Mouse (Mus musculus) midbrain, embryonic 14.5 days (tissue): ENCODE results near the gene Hspa12b. TPM values are rescaled to one million over a fixed set of nuclear protein-coding genes. Genes with fewer than 3 reads are reported as not detected.
A peak's percentile ranks its signal among the peaks of the same experiment; 100 is the strongest.
"Not testable (repeated sequence)": the region's sequence is repeated elsewhere in the genome, so short reads cannot be mapped to it uniquely, and the experiment has no call there.

Experiments used
- ATAC-seq: fragments of 200-750 bp; cut with Nextera tagmentation; 2 replicates; pipeline ENCODE4 v1.8.0; 2017; ENCODE audit warnings: moderate number of reproducible peaks, moderate library complexity; ENCODE audit not compliant: low FRiP score, low TSS enrichment
- DNase-seq: peaks from one replicate; pipeline ENCODE4 v3.0.0-alpha.2; 2015
- H3K27ac ChIP-seq: fragments of 300-500 bp; sonication (generic); replicated peaks from 2 replicates; pipeline ENCODE4 v1.5.1; 2014; ENCODE audit warnings: mild to moderate bottlenecking, low read depth, low read length, moderate library complexity
- H3K27me3 ChIP-seq: fragments of 300-500 bp; sonication (generic); 2 replicates; pipeline ENCODE4 v1.6.1; 2014; ENCODE audit warnings: low read length, control low read depth, mixed read lengths; ENCODE audit not compliant: control insufficient read depth, insufficient read depth
- H3K36me3 ChIP-seq: fragments of 300-500 bp; sonication (generic); 2 replicates; pipeline ENCODE4 v1.6.1; 2014; ENCODE audit warnings: low read length, control low read depth; ENCODE audit not compliant: control insufficient read depth, insufficient read depth
- H3K4me1 ChIP-seq: fragments of 300-500 bp; sonication (generic); 2 replicates; pipeline ENCODE4 v1.6.1; 2014; ENCODE audit warnings: mild to moderate bottlenecking, antibody characterized with exemption, low read length, control low read depth; ENCODE audit not compliant: control insufficient read depth, insufficient read depth
- H3K4me2 ChIP-seq: fragments of 300-500 bp; sonication (generic); 2 replicates; pipeline ENCODE4 v1.6.1; 2014; ENCODE audit warnings: mild to moderate bottlenecking, low read length, moderate library complexity
- H3K4me3 ChIP-seq: fragments of 300-500 bp; sonication (generic); replicated peaks from 2 replicates; pipeline ENCODE4 v1.5.1; 2014; ENCODE audit warnings: low read depth, low read length
- H3K9ac ChIP-seq: fragments of 300-500 bp; sonication (generic); replicated peaks from 2 replicates; pipeline ENCODE4 v1.6.1; 2014; ENCODE audit warnings: mild to moderate bottlenecking, low read length, moderate library complexity
- H3K9me3 ChIP-seq: fragments of 300-500 bp; sonication (generic); 2 replicates; pipeline ENCODE4 v1.6.1; 2016; ENCODE audit warnings: low read length, control low read depth, mixed read lengths; ENCODE audit not compliant: control insufficient read depth
- WGBS: fragments of 180-500 bp; shearing (Covaris S2); extraction: QIAGEN DNeasy Blood & Tissue Kit; methylation state at CpG from one replicate; pipeline ENCODE4 v1.1.7; 2014; 5-methylcytosine and 5-hydroxymethylcytosine counted together
- polyA plus RNA-seq: library from polyadenylated mRNA; unstranded; fragments of >200 nt; fragmentation: Nextera tagmentation; extraction: Ambion mirVana; gene quantifications from 2 replicates; pipeline ENCODE4 v1.2.1, GENCODE M21; 2014

Hspa12b gene
- polyA plus RNA-seq, 1 experiment from 2014 or later = 1.7 TPM

DNA sequence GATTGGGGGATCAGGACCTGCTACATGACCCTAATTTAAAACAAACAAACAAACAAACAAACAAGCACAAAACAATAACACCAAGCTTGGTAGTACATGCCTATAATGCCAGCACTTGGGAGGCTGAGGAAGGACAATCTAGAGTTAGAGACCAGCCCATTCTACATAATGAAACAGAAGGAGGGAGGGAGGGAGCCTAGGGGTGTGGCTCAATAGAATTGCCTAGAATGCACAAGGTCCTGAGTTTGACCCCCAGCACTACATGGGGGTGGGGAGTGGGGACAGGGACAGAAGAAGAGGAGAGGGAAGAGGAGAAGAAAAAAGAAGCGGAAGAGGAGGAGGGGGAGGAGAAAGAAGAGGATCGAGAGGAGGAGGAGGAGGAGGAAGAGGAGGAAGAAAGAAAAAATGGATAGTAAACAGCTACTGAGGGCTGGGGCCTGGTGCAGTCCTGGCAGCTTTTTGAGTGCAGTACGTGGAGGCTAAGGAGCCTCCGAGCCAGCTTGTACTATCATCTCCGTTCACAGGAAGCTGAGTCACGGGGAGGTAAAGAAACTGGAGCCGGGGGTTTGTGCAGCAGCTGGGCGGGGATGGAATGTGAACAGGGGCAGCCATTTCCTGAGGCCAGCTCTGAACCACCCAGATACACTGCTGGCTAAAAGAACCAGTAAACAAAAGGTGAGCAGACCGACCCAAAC lies 30.8 kb upstream of the Hspa12b start:
- Histone ChIP-seq H3K9me3 (no peaks in the 10 kb centered on the region), H3K36me3 (no peaks in the 10 kb centered on the region), H3K4me2 (no peak overlapping the region), H3K4me1 (no peaks in the 10 kb centered on the region), H3K4me3 (no peak overlapping the region), H3K9ac (no peak overlapping the region), H3K27me3 (no peaks in the 10 kb centered on the region), H3K27ac (no peak overlapping the region)
- WGBS = 23% methylated on average over 9 of the region's 9 CpGs
- no peak for ATAC-seq
- DNase-seq = peak; percentile 29

DNA sequence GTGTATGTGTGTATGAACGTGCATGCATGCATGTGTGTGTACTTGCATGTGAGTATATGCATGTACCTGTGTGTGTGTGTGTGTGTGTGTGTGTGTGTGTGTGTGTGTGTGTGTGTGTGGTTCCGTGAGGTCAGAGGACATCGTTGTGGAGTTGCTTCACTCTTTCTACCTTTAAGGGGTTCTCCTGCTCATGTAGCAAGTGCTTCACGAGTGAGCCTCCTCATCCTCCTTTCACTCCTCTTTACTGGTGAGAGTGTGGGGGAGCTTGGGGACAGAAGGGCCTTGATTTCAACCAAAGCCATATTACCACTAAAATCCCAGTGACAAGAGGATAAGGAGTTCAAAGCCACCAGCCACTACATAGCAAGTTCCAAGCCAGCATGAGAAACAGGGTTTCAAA lies 30.0 kb upstream of the Hspa12b start:
- no peaks in the 10 kb centered on the region for H3K27me3 ChIP-seq
- H3K4me2 ChIP-seq = no peak overlapping the region
- H3K9ac ChIP-seq = no peak overlapping the region
- WGBS = 89% methylated on average over 4 of the region's 4 CpGs
- H3K9me3 ChIP-seq = no peaks in the 10 kb centered on the region
- DNase-seq (no peak), ATAC-seq (no peak)
- no peaks in the 10 kb centered on the region for H3K36me3 ChIP-seq
- H3K4me3 ChIP-seq = no peak overlapping the region
- H3K4me1 ChIP-seq = no peaks in the 10 kb centered on the region
- no peak overlapping the region for H3K27ac ChIP-seq

DNA sequence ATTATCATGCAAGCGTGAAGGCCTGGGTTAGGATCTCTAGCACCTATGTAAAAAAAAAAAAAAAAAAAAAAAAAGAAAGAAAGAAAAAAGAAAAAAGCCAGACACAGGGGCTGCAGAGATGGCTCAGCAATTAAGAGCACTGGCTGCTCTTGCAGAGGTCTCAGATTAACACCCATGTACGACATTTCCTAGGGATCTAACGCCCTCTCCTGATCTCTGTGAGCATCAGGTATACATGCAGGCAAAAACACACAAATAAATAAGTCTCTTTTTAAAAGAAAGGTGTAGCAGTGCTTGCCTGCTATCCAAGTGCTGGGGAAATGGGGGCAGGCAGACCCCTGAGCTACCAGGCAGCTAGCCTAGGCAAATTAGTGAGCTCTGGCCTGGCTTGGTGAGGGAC lies 25.6 kb upstream of the Hspa12b start:
- Histone ChIP-seq H3K27me3 (no peaks in the 10 kb centered on the region), H3K9me3 (no peaks in the 10 kb centered on the region), H3K4me1 (no peaks in the 10 kb centered on the region), H3K9ac (no peak overlapping the region), H3K36me3 (no peaks in the 10 kb centered on the region), H3K4me3 (no peak overlapping the region), H3K27ac (no peak overlapping the region), H3K4me2 (no peak overlapping the region)
- no peak for ATAC-seq
- no peak for DNase-seq
- WGBS = 64% methylated on average over 3 of the region's 3 CpGs

DNA sequence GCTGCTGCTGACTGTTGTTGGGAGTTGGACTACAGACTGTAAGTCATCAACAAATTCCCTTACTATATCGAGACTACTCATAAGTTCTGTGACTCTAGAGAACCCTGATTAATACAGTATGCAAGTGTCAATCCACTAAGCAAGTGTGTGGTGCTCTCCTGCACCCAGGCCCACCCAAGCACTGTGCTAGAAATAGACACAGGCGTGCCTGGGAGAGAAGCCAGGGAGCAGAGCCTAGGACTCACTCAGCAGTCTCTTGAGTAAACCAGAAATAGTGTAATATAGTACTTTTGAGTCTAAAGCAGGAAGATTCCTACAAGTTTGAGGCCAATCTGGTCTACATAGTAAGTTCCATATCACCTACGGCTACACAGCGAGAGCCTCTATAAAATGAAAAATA lies 23.1 kb upstream of the Hspa12b start:
- no peak overlapping the region for H3K4me2 ChIP-seq
- DNase-seq (no peak), ATAC-seq (no peak)
- H3K4me3 ChIP-seq = no peak overlapping the region
- no peaks in the 10 kb centered on the region for H3K4me1 ChIP-seq
- 92% methylated on average over 4 of the region's 4 CpGs for WGBS
- H3K27ac ChIP-seq = no peak overlapping the region
- no peaks in the 10 kb centered on the region for H3K9me3 ChIP-seq
- no peaks in the 10 kb centered on the region for H3K27me3 ChIP-seq
- H3K36me3 ChIP-seq = no peaks in the 10 kb centered on the region
- H3K9ac ChIP-seq = no peak overlapping the region

- H3K4me3 ChIP-seq, H3K27ac ChIP-seq, DNase-seq, ATAC-seq, H3K27me3 ChIP-seq, H3K36me3 ChIP-seq, H3K9ac ChIP-seq, H3K9me3 ChIP-seq, H3K4me2 ChIP-seq, H3K4me1 ChIP-seq: not testable (repeated sequence)
- 71% methylated on average over 4 of the region's 4 CpGs for WGBS
Measured at GRCm38 (mm10) chr2:131105061-131105460, 22.0 kb upstream of the Hspa12b start.

DNA sequence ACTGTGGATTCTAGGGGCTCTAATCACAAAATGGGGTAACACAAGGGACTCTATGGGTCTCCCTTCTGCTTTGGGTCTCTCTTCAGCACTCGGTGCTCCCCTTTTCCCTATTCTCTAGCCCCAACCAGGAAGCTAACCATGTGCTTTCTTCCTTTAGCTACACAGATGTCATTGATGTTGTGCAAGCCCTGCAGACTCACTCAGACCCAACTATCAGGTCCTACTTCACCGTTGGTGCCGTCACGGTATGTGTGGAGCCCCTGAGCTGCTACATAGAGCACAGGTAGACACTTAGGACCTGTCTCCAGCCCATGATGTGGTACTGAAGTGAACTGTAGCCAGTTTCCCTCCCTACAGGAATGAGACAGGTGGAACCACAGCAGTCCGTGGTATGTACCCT lies 21.1 kb upstream of the Hspa12b start:
- DNase-seq = no peak
- ATAC-seq = no peak
- whole genome bisulfite sequencing = 86% methylated on average over 5 of the region's 5 CpGs
- Histone ChIP-seq H3K4me2 (no peak overlapping the region), H3K36me3 (no peaks in the 10 kb centered on the region), H3K9me3 (no peaks in the 10 kb centered on the region), H3K4me1 (no peaks in the 10 kb centered on the region), H3K4me3 (no peak overlapping the region), H3K27ac (no peak overlapping the region), H3K27me3 (no peaks in the 10 kb centered on the region), H3K9ac (no peak overlapping the region)

GRCm38 (mm10) chr2:131118968-131119574 lies 8.0 kb upstream of the Hspa12b start:
- H3K27ac ChIP-seq = no peak overlapping the region
- H3K9me3 ChIP-seq = no peaks in the 10 kb centered on the region
- no peak overlapping the region for H3K9ac ChIP-seq
- H3K4me1 ChIP-seq = no peaks in the 10 kb centered on the region
- H3K36me3 ChIP-seq = no peaks in the 10 kb centered on the region
- no peaks in the 10 kb centered on the region for H3K27me3 ChIP-seq
- ATAC-seq = no peak
- no peak for DNase-seq
- H3K4me2 ChIP-seq = no peak overlapping the region
- H3K4me3 ChIP-seq = no peak overlapping the region
- WGBS = 96% methylated on average over 2 of the region's 2 CpGs

DNA sequence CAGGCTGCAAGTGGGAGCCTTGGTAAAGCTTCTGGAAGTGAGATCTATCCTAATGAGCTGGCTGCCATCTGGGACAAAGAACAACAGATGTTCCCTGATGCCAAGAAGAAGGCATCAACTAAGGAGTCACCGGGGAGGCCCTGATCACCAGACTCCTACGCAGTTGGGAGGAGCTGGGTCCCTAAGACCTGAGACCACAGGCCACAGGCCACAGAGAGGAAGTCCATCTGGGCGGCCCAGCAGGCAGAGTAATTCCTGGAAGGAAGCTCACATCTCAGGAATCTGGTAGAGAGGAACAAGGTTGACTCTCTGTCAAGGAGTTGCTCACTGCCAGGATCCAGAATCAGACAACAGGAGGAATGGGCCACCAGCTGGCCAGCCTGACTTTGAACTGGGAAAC lies 2.9 kb upstream of the Hspa12b start:
- H3K4me3 ChIP-seq = no peak overlapping the region
- no peaks in the 10 kb centered on the region for H3K9me3 ChIP-seq
- 79% methylated on average over 3 of the region's 3 CpGs for whole genome bisulfite sequencing

More for the DNA sequence above, 2.9 kb upstream of the Hspa12b start:
- H3K4me2 ChIP-seq = no peak overlapping the region
- ATAC-seq (no peak), DNase-seq (no peak)
- H3K4me1 ChIP-seq = peaks cover 10% of the 10 kb centered on the region
- no peak overlapping the region for H3K27ac ChIP-seq
- H3K36me3 ChIP-seq = no peaks in the 10 kb centered on the region
- H3K27me3 ChIP-seq = no peaks in the 10 kb centered on the region
- no peak overlapping the region for H3K9ac ChIP-seq
